Mouse (Mus musculus) erythroblast, embryonic 14.5 days (primary cell): ENCODE data around the gene Olfr110.

Source experiments
- GATA1 ChIP-seq: IDR thresholded peaks from 2 replicates; pipeline ENCODE4 v1.6.1; 2012; ENCODE audit warnings: low read length, inconsistent platforms, mixed read lengths
- TAL1 ChIP-seq: IDR thresholded peaks from 3 replicates; pipeline ENCODE4 v1.6.1; 2012; ENCODE audit warnings: low read length, inconsistent platforms, mixed read lengths

DNA sequence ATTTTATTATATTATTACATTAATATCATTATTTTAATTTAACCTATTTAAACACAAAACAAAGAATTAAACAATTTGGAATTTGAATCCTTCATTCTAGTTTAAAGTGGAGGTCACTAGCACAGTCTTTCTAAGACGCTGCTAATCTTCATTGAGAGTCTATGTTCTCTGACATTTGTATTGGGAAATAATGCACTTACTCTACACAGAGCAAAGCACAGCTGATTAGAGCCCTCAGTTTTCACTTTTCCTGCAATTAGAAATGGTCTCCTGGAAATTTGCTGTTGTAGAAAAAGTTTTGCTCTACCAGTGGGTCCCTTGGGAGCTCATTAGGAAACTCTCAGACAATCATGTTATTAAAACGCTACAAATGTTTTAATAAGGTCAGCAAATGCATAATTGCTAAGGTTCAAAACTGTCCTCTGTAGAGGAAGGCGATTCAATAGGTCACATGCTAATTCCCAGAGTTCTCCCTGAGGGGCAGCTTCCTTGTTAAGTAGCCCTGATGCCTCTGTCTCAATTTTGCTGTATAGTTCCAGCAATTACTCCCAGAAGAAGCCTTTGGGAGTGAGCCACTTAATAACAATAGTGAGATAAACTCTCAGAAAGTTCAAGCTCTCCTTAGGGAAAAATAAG lies 51.6 kb downstream of the Olfr110 start:
- TF ChIP-seq TAL1 (no peak), GATA1 (no peak)
